In genomic region chr4:155222841-155223593, GRCm38 (mm10) we compare ENCODE assay signal across 7 mouse cellular contexts. TPM values are rescaled to one million over a fixed set of nuclear protein-coding genes. Genes with fewer than 3 reads are reported as not detected.
DNase-seq lines count a peak whose midpoint lies in the region; ATAC-seq and TF ChIP-seq lines count a peak whose summit lies in the region.

No protein-coding gene starts in this region.

- peak overlapping the region; percentile 18; the same call in 1 of the 2 replicates for H3K4me3 ChIP-seq in intestine, postnatal 0 days (ENCODE audit: low read depth, low read length)
- peak overlapping the region; percentile 95 for H3K4me3 ChIP-seq in midbrain, embryonic 12.5 days
- peak overlapping the region; percentile 71 for H3K4me3 ChIP-seq in small intestine, adult 2 months (ENCODE audit: low read depth, low read length)

- peak; percentile 99 for DNase-seq in adrenal gland, adult 2 months
- peak; percentile 97 for DNase-seq in embryo, embryonic 11.5 days (ENCODE audit: low read depth, low spot score)
- peak; percentile 100 for DNase-seq in gastrocnemius, postnatal 4 days (ENCODE audit: low spot score in 2 of 2)
- peak; percentile 100 for DNase-seq in left cerebral cortex, postnatal 4 days

- peak overlapping the region; percentile 92 for H3K27ac ChIP-seq in intestine, postnatal 0 days (ENCODE audit: low read depth, low read length)
- peak overlapping the region; percentile 94 for H3K27ac ChIP-seq in midbrain, embryonic 12.5 days (replicated peaks)
- peak overlapping the region; percentile 93 for H3K27ac ChIP-seq in small intestine, adult 2 months (ENCODE audit: insufficient read depth, low read depth, low read length)

- peak; percentile 99 for ATAC-seq in intestine, postnatal 0 days
- ATAC-seq in midbrain, embryonic 12.5 days (ENCODE audit: low FRiP score, low read depth), result peak; percentile 100

- peak overlapping the region; percentile 91 for H3K4me2 ChIP-seq in intestine, postnatal 0 days (replicated peaks; ENCODE audit: low read depth)
- peak overlapping the region; percentile 76 for H3K4me2 ChIP-seq in midbrain, embryonic 12.5 days (replicated peaks)

- TF ChIP-seq CTCF in intestine, postnatal 0 days (IDR thresholded peaks at IDR 0.05; ENCODE audit: low read depth), result peak; percentile 66
- TF ChIP-seq CTCF in small intestine, adult 2 months (IDR thresholded peaks at IDR 0.05; ENCODE audit: extremely low read depth, insufficient read length, insufficient replicate concordance, low read depth, low read length), result no peak

- WGBS in intestine, postnatal 0 days, result under 1% methylated on average over 98 of the region's 116 CpGs
- under 1% methylated on average over 52 of the region's 116 CpGs for WGBS in midbrain, embryonic 12.5 days
- WGBS in small intestine, adult 2 months, result 9% methylated on average over 114 of the region's 116 CpGs

- peak overlapping the region; percentile 94 for H3K9ac ChIP-seq in intestine, postnatal 0 days (ENCODE audit: low read depth, low read length)
- H3K9ac ChIP-seq in midbrain, embryonic 12.5 days (replicated peaks), result peak overlapping the region; percentile 86

- no peaks in the 10 kb centered on the region for H3K9me3 ChIP-seq in intestine, postnatal 0 days (ENCODE audit: control insufficient read depth)
- H3K9me3 ChIP-seq in midbrain, embryonic 12.5 days, result no peaks in the 10 kb centered on the region

- intact Hi-C loops in left cerebral cortex, postnatal 4 days (cut with DNase I), result no loop called here

- peak; percentile 81 for TF ChIP-seq POLR2A in small intestine, adult 2 months (IDR thresholded peaks at IDR 0.05; ENCODE audit: low read depth, low read length)

- peaks cover 3% of the 10 kb centered on the region; the same call in 1 of the 2 replicates for H3K36me3 ChIP-seq in intestine, postnatal 0 days (ENCODE audit: control insufficient read depth, insufficient read depth)
- no peaks in the 10 kb centered on the region for H3K36me3 ChIP-seq in midbrain, embryonic 12.5 days
- H3K36me3 ChIP-seq in small intestine, adult 2 months (ENCODE audit: control insufficient read depth, insufficient read depth, low read length), result no peaks in the 10 kb centered on the region

- H3K4me1 ChIP-seq in intestine, postnatal 0 days (replicated peaks; ENCODE audit: control insufficient read depth, insufficient read depth, low read length), result peaks cover 18% of the 10 kb centered on the region; the same call in 1 of the 2 replicates
- peaks cover 40% of the 10 kb centered on the region for H3K4me1 ChIP-seq in midbrain, embryonic 12.5 days
- H3K4me1 ChIP-seq in small intestine, adult 2 months (ENCODE audit: control insufficient read depth, insufficient read depth, insufficient read length, low read length), result peaks cover 27% of the 10 kb centered on the region

- no peaks in the 10 kb centered on the region for H3K27me3 ChIP-seq in intestine, postnatal 0 days (replicated peaks; ENCODE audit: control insufficient read depth, insufficient read depth, low read length)
- peaks cover 7% of the 10 kb centered on the region for H3K27me3 ChIP-seq in midbrain, embryonic 12.5 days
- H3K27me3 ChIP-seq in small intestine, adult 2 months (ENCODE audit: control insufficient read depth, insufficient read depth, low read length), result no peaks in the 10 kb centered on the region

RNA-seq across cellular contexts. Expression of gene Ski, which starts 0.6 kb away (rescaled TPM):
- total RNA-seq in adrenal gland, adult 2 months (2021), result 10 to 100 TPM; 59.7 to 63.8 TPM
- polyA plus RNA-seq in adrenal gland, adult 2 months (2012; rRNA removed), result 83.1 and 103 TPM in 2 replicates
- 100 to 1,000 TPM; 133 to 138 TPM for total RNA-seq in gastrocnemius, postnatal 4 days (2021)
- 13.3 and 14.0 TPM in 2 replicates for polyA plus RNA-seq in intestine, postnatal 0 days (2015; fragmentation: Nextera tagmentation; extraction: Ambion mirVana)
- 100 to 1,000 TPM; 117 to 121 TPM for total RNA-seq in left cerebral cortex, postnatal 4 days (2021)
- 11.2 and 12.2 TPM in 2 replicates for polyA plus RNA-seq in midbrain, embryonic 12.5 days (2016; fragmentation: Nextera tagmentation; extraction: Ambion mirVana)
- 27.8 and 48.0 TPM in 2 replicates for polyA plus RNA-seq in small intestine, adult 2 months (2012; rRNA removed)

RNA-seq across cellular contexts. Expression of gene Faap20, which starts 26.6 kb away (rescaled TPM):
- 10 to 100 TPM; 40.3 to 57.3 TPM for total RNA-seq in adrenal gland, adult 2 months (2021)
- 106 and 127 TPM in 2 replicates for polyA plus RNA-seq in adrenal gland, adult 2 months (2012; rRNA removed)
- 10 to 100 TPM; 41.0 to 44.3 TPM for total RNA-seq in gastrocnemius, postnatal 4 days (2021)
- 54.6 and 57.8 TPM in 2 replicates for polyA plus RNA-seq in intestine, postnatal 0 days (2015; fragmentation: Nextera tagmentation; extraction: Ambion mirVana)
- total RNA-seq in left cerebral cortex, postnatal 4 days (2021), result 10 to 100 TPM; 32.1 to 33.0 TPM
- 102 TPM in 2 replicates for polyA plus RNA-seq in midbrain, embryonic 12.5 days (2016; fragmentation: Nextera tagmentation; extraction: Ambion mirVana)
- polyA plus RNA-seq in small intestine, adult 2 months (2012; rRNA removed), result 22.5 and 52.0 TPM in 2 replicates

Comparison
In these comparisons a context has a peak if more than half of its experiments do, and no peak if none do; other contexts are left out.
1. Peak in every context shown above with its lines: DNase-seq, ATAC-seq, H3K4me3 ChIP-seq and H3K27ac ChIP-seq.
2. H3K4me3 ChIP-seq: peak in every context shown above with its lines; median percentile 95 in midbrain, embryonic 12.5 days; 71 in small intestine, adult 2 months; 18 in intestine, postnatal 0 days.